Mouse (Mus musculus): ENCODE results near the gene Arpc1a. TPM values are rescaled to one million over a fixed set of nuclear protein-coding genes. Genes with fewer than 3 reads are reported as not detected.
"Not testable (repeated sequence)": the region's sequence is repeated elsewhere in the genome, so short reads cannot be mapped to it uniquely, and the experiment has no call there.

The Arpc1a gene
- total RNA-seq (2021): 10 to 100 TPM; 42.7 to 43.7 TPM
- long read RNA-seq, experiment 1, transcript Arpc1a-201 (10 exons, 1,632 nt): major isoform, 43 of 51 reads
- long read RNA-seq, experiment 1, partial matches to known transcripts: 5 of 51 reads
- long read RNA-seq, experiment 1, other reads (novel, unspliced or antisense): 3 of 51 reads
- long read RNA-seq, experiment 2, transcript Arpc1a-201 (10 exons, 1,632 nt): major isoform, 50 of 64 reads
- long read RNA-seq, experiment 2, partial matches to known transcripts: 9 of 64 reads
- long read RNA-seq, experiment 2, other reads (novel, unspliced or antisense): 4 of 64 reads

DNA sequence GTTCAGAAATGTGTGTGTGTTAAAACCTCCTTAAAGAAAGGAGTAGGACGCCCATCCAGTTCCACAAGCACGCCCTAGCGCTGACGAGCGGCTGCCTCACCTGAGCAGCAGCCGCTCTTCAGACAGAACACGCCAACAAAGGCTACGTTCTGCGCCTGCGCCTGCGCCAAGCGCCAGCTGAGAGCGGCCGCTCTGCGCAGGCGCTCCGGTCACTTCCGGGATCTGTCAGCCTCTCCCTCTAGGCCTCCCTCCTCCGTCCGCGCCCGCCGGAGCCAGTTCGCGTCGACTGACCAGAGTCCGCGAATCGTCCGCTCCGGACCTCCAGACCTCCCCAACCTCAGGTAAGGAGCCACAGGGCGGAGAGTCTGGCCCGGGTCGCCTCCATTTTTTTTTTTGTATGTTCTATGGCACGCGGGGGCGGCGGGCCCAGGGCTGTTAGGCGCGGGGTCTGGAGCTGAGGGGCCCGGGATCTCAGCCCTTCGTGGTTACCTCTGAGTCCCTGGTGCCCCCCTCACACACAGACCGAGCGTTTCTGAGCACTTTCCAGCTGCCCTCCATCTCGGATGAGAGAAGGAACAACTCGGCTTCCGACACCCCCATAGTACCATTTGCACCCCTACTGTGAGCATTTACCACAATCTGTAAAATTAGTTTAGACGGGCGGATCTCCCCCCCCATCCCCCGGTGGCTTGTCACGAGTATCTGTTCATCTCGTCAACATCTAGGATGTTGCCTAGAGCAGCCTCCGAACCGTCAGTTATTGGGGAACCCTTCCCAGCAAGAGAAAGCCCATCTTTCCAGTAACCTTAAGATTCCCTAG lies at the start of gene Arpc1a, which contains the start of gene Kpna7:
TSS of gene Arpc1a (plus strand) at position 199 of the 820 bp plus-strand sequence.
TSS of gene Kpna7 (minus strand) at position 399 of the 820 bp plus-strand sequence.
- DNase-seq: peak; percentile 96

DNA sequence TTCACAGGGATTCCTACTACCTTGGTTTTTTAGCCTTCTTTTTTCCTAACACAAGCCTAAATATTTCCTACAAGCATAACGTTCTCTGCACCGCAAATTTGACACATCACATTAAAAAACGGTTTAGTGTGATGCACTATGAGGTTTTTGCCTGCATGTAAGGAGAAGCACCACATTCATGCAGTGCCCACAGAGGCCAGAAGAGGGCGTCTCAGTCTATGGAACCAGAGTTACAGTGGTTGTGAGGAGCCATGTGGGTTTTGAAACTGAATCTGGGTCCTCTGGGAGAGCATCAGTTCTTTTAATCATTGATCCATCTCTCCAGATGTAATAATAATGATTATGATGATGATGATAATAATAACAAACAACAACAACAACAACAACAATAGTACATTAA lies 42.0 kb upstream of the Arpc1a start:
- DNase-seq: no peak

GRCm38 (mm10) chr5:145042690-145043089 lies 40.9 kb upstream of the Arpc1a start, which contains the start of gene 1700018F24Rik:
Gene 1700018F24Rik, plus strand, starts transcription at chr5:145042990.
- DNase-seq: not testable (repeated sequence)

- DNase-seq: not testable (repeated sequence)
These were observed 29.4 kb upstream of the Arpc1a start for GRCm38 (mm10) chr5:145054187-145054586.

- DNase-seq: no peak
These were observed 25.7 kb upstream of the Arpc1a start for GRCm38 (mm10) chr5:145057907-145058306.

DNA sequence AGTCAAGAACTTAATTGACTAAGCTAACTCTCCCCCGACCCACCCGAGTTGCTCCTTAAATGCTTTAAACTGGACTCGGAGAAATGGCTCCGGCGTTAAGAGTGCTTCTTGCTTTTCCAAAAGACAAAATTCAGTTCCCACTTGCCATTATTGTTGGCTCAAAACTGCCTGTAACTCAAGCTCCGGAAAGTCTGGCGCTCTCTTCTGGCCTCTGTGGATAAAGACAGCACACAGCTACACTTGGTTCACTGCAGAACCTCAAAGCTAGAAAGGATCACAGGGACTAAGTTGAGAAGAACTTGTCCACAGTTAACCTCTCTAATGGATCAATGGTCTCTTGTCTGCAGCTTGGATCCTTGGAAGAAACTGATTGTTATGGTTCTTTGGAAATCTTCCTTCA lies 24.9 kb upstream of the Arpc1a start:
- DNase-seq: no peak

DNA sequence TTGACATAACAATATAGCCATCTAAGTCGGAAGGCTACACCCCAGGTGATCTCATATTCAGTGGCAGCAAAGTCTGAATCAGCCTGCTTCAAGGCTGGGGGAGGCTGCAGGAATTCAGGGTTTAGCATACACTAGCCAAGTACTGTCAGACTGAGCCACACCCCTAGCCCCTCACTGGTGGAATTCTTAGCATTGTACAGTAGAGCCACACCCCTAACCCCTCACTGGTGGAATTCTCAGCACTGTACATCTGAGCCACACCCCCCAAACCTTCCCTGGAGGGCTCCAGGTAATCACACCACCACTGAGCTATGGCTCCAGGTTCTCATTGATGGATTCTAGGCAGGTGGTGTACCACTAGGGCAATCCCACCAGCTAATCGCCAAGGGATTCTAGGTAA lies 24.1 kb upstream of the Arpc1a start:
- no peak for DNase-seq

DNA sequence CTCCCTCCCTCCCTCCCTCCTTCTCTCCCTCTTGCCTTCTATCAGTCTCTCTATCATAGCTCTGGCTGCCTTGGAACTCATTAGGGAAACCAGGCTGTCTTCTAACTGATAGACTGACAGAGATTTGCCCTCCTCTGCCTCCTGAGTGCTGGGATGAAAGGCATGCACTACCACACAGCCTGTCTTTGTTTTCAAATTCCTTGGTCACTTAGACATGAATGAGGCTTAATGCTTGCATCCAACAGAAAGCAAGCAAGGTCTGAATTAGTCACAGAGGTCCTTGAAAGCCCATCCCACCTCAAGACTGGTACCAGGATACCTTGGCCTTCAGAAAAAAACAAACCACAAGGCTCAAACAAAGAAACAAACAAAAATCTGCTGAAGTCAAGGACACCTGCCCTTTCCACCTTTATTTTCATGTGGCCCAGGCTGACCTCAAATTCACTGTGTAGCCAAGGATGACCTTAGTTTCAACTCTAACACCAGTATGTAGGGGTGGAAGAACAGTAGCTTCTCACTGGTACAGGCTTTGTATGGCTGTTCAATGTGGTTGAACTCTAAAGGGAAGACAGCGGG lies 18.8 kb upstream of the Arpc1a start:
- no peak for DNase-seq

GRCm38 (mm10) chr5:145068863-145069262 lies 14.8 kb upstream of the Arpc1a start:
- DNase-seq: no peak

DNA sequence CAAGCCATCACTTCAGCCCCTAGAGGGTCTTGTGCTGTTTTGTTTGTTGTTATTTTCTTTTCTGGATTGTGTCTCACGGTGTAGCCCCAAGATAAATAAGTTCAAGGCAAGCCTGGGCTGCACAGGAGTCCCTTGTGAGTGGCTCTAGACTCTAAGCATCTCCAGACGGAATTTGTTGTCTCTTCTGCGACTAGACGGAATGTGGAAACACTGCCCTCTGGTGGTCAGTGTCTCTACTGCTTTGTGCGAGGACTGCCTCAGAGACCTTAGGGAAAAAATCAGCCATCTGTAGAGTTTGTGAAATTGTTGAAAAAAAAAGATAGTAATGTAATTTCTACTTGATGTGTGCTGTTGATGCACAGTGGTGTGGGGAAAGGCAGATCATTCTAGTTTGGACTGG lies 13.9 kb upstream of the Arpc1a start:
- peak; percentile 80 for DNase-seq

- DNase-seq: no peak
These were observed 12.3 kb upstream of the Arpc1a start for GRCm38 (mm10) chr5:145071342-145071741.

DNA sequence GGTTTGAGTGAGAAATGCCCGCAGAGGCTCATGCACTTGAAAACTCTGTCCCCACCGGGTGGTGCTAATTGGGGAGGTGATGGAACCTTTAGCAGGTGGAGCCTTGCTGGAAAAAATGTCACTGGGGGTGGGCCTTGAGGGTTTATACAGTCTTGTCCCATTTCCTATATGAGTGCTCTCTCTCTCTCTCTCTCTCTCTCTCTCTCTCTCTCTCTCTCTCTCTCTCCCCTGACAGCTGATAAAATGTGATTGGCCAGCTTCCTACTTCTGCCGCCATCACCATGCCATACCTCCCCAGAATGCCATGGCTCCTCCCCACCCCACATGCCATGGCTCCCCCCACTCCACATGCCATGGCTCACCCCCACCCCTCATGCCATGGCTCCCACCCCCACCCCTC lies 8.5 kb upstream of the Arpc1a start:
- DNase-seq: no peak

GRCm38 (mm10) chr5:145081866-145082613 lies 1.6 kb upstream of the Arpc1a start:
- DNase-seq: no peak

- not testable (repeated sequence) for DNase-seq
These were observed 429 bp upstream of the Arpc1a start for GRCm38 (mm10) chr5:145083201-145083600.

GRCm38 (mm10) chr5:145084822-145085221 lies 1.2 kb downstream of the Arpc1a start:
- DNase-seq: no peak

GRCm38 (mm10) chr5:145088186-145088585 lies 4.6 kb downstream of the Arpc1a start:
- no peak for DNase-seq

DNA sequence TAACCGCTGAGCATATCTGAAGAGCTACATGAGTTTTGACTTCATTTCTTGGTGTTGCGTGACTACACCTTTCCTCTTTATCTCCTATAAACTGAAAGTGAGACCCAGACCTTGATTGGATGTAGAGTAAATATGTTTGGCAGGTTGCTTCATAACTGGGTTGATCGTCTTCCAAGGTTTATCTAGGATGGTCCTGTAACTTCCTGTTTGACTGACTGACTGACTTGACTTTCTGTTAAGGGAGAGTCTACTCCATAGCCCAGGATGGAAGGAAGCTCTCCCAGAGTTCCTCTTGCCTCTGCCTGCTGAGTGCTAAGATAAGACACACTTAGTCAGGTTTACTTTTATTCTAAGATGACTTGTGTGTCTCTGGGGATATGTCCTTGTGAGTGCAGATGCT lies 6.2 kb downstream of the Arpc1a start:
- no peak for DNase-seq

- no peak for DNase-seq
These were observed 12.6 kb downstream of the Arpc1a start for GRCm38 (mm10) chr5:145096195-145096594.

- no peak for DNase-seq
These were observed 14.8 kb downstream of the Arpc1a start for GRCm38 (mm10) chr5:145098340-145098821.

- DNase-seq: no peak
These were observed 17.3 kb downstream of the Arpc1a start for GRCm38 (mm10) chr5:145100960-145101359.

DNA sequence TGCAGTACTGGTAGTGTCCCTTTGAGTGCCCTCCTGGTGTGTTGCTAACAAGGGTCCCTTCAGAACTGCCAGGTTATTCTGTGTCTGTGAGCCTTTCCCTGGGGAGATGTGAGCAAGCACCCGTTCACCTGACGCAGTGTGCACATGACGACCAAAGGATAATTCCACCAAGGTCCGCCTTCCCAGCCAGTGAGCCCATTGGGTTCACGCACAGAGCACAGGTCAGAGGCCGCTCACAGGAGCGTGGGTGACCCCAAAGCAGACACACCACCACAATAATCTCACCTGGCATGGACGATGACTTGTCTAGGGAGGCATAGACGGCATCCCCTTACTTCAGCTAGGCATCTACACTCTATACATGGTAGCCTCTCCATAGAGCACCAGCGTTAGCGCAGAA lies 17.8 kb downstream of the Arpc1a start:
- not testable (repeated sequence) for DNase-seq

- no peak for DNase-seq
These were observed 19.1 kb downstream of the Arpc1a start for GRCm38 (mm10) chr5:145102706-145103105.
